Mouse (Mus musculus): Measurements from ENCODE around the gene Zc2hc1b. TPM values are rescaled to one million over a fixed set of nuclear protein-coding genes. Genes with fewer than 3 reads are reported as not detected.

Gene Zc2hc1b
- polyA plus RNA-seq, 1 experiment from 2014 or later: not detected

DNA sequence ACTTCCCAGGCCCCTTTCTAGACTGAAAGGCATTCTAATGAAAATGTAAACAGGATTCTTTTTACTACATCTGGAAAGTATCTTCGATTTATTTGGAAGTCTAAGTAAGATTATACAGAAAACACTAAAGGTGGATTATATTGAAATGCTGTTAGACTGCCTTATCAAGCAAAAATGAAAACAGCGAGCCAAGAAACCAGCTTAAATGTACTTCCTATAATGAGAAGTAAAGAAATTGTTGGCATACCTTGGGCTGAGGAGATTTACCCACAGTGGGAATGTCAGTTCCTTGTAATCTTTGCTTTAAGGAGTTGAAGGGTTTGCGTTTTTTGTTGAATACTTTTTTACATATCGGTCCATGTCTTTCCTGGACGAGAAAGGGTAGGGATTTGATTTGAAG lies 9.4 kb downstream of the Zc2hc1b start:
- no peak for DNase-seq
- WGBS (ENCODE audit: insufficient replicate concordance): 73% methylated on average over 5 of the region's 5 CpGs
- Histone ChIP-seq H3K4me1 (ENCODE audit: insufficient read depth) (no peaks in the 10 kb centered on the region), H3K4me2 (ENCODE audit: low read depth, low read length) (no peak overlapping the region), H3K9me3 (ENCODE audit: low read length) (no peaks in the 10 kb centered on the region), H3K9ac (replicated peaks) (no peak overlapping the region), H3K36me3 (replicated peaks; ENCODE audit: insufficient read depth, low read length) (no peaks in the 10 kb centered on the region), H3K27ac (ENCODE audit: low read depth) (no peak overlapping the region), H3K4me3 (ENCODE audit: low read depth, low read length) (no peak overlapping the region), H3K27me3 (ENCODE audit: insufficient read depth, low read length) (no peaks in the 10 kb centered on the region)
- TF ChIP-seq EP300 (IDR thresholded peaks at IDR 0.05; ENCODE audit: low read depth): no peak
- no peak for TF ChIP-seq CTCF (IDR thresholded peaks at IDR 0.05; ENCODE audit: low read depth)
- ATAC-seq: no peak

DNA sequence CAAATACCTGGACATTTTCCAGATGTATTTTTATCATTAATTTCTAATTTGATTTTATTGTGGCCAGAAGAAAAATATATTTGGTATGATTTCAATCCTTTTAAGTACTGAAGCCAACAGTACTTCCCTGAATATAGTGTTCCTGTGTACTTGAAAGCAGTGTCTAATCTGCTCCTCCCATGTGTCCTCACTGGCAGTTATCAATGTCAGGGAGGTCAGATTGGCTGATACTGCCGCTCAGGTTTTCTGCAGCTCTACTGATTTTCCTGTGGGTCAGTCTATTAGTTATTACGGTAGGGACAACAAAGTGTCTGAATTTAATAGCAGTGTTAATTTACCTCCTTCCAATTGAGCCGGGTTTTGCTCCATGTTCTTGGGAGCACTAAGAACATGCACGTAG lies 15.8 kb downstream of the Zc2hc1b start:
- WGBS (ENCODE audit: insufficient replicate concordance): 45% methylated on average over 4 of the region's 4 CpGs
- H3K4me1 ChIP-seq (ENCODE audit: insufficient read depth): no peaks in the 10 kb centered on the region
- TF ChIP-seq EP300 (IDR thresholded peaks at IDR 0.05; ENCODE audit: low read depth) (no peak), CTCF (IDR thresholded peaks at IDR 0.05; ENCODE audit: low read depth) (no peak)
- H3K9ac ChIP-seq (replicated peaks): no peak overlapping the region
- no peak overlapping the region for H3K4me3 ChIP-seq (ENCODE audit: low read depth, low read length)
- H3K27me3 ChIP-seq (ENCODE audit: insufficient read depth, low read length): no peaks in the 10 kb centered on the region
- H3K9me3 ChIP-seq (ENCODE audit: low read length): no peaks in the 10 kb centered on the region
- no peak for DNase-seq
- no peak for ATAC-seq
- H3K4me2 ChIP-seq (ENCODE audit: low read depth, low read length): no peak overlapping the region
- H3K36me3 ChIP-seq (replicated peaks; ENCODE audit: insufficient read depth, low read length): no peaks in the 10 kb centered on the region
- H3K27ac ChIP-seq (ENCODE audit: low read depth): no peak overlapping the region

DNA sequence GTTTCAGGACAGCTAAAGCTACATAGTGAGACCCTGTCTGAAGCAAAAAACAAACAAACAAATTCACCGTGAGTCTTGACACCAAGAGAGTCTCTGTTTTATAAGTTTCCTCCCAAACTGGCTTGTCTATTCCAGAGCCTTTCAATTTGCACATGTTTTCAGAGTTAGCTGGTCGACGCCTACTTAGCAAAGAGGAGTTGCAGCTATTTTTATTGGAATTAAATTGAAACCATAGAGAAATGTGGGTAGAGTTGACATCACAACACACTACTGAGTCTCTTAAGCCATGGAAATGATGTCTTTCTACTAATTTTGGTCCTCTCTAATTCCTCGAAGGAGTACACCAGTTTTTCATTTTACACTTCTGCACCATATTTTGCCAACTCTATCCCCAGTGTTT lies 16.9 kb downstream of the Zc2hc1b start:
- H3K4me1 ChIP-seq (ENCODE audit: insufficient read depth): no peaks in the 10 kb centered on the region
- no peak overlapping the region for H3K4me3 ChIP-seq (ENCODE audit: low read depth, low read length)
- WGBS (ENCODE audit: insufficient replicate concordance): 71% methylated on average over 4 of the region's 4 CpGs
- H3K9ac ChIP-seq (replicated peaks): no peak overlapping the region
- no peak overlapping the region for H3K4me2 ChIP-seq (ENCODE audit: low read depth, low read length)
- DNase-seq (no peak), ATAC-seq (no peak)
- no peaks in the 10 kb centered on the region for H3K36me3 ChIP-seq (replicated peaks; ENCODE audit: insufficient read depth, low read length)
- no peaks in the 10 kb centered on the region for H3K9me3 ChIP-seq (ENCODE audit: low read length)
- TF ChIP-seq EP300 (IDR thresholded peaks at IDR 0.05; ENCODE audit: low read depth) (no peak), CTCF (IDR thresholded peaks at IDR 0.05; ENCODE audit: low read depth) (no peak)
- H3K27me3 ChIP-seq (ENCODE audit: insufficient read depth, low read length): no peaks in the 10 kb centered on the region
- no peak overlapping the region for H3K27ac ChIP-seq (ENCODE audit: low read depth)

DNA sequence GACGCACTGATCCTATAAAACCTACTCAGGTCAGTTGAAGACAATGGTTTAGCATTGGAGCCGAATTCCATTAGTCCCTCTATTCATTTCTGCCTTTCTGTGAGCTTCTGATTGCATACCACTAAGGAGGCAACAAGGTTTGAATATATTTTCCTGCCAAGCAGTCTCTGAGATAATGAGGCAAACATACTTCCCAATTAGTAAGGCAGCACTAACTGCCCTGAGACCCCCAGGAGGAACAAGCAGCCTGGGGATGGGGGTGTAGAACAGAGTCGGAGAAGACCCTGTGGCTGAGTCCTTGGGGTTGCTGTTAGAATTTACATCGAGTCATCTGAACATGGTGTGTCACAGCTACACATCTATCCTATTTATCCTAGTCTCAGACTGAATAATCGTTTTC lies 22.4 kb downstream of the Zc2hc1b start:
- no peaks in the 10 kb centered on the region for H3K27me3 ChIP-seq (ENCODE audit: insufficient read depth, low read length)
- 75% methylated on average over 5 of the region's 5 CpGs for WGBS (ENCODE audit: insufficient replicate concordance)
- ATAC-seq (no peak), DNase-seq (no peak)
- no peak overlapping the region for H3K4me2 ChIP-seq (ENCODE audit: low read depth, low read length)
- no peaks in the 10 kb centered on the region for H3K4me1 ChIP-seq (ENCODE audit: insufficient read depth)
- no peak overlapping the region for H3K4me3 ChIP-seq (ENCODE audit: low read depth, low read length)
- H3K9ac ChIP-seq (replicated peaks): no peak overlapping the region
- no peaks in the 10 kb centered on the region for H3K36me3 ChIP-seq (replicated peaks; ENCODE audit: insufficient read depth, low read length)
- H3K9me3 ChIP-seq (ENCODE audit: low read length): no peaks in the 10 kb centered on the region
- no peak overlapping the region for H3K27ac ChIP-seq (ENCODE audit: low read depth)
- TF ChIP-seq EP300 (IDR thresholded peaks at IDR 0.05; ENCODE audit: low read depth) (no peak), CTCF (IDR thresholded peaks at IDR 0.05; ENCODE audit: low read depth) (no peak)

GRCm38 (mm10) chr10:13152811-13153364 lies 24.9 kb downstream of the Zc2hc1b start:
- no peaks in the 10 kb centered on the region for H3K36me3 ChIP-seq (replicated peaks; ENCODE audit: insufficient read depth, low read length)
- 79% methylated on average over 4 of the region's 4 CpGs for WGBS (ENCODE audit: insufficient replicate concordance)
- TF ChIP-seq CTCF (IDR thresholded peaks at IDR 0.05; ENCODE audit: low read depth) (no peak), EP300 (IDR thresholded peaks at IDR 0.05; ENCODE audit: low read depth) (no peak)
- DNase-seq (no peak), ATAC-seq (no peak)
- no peak overlapping the region for H3K4me2 ChIP-seq (ENCODE audit: low read depth, low read length)
- H3K4me3 ChIP-seq (ENCODE audit: low read depth, low read length): no peak overlapping the region
- no peaks in the 10 kb centered on the region for H3K9me3 ChIP-seq (ENCODE audit: low read length)
- no peak overlapping the region for H3K27ac ChIP-seq (ENCODE audit: low read depth)
- H3K27me3 ChIP-seq (ENCODE audit: insufficient read depth, low read length): no peaks in the 10 kb centered on the region
- no peaks in the 10 kb centered on the region for H3K4me1 ChIP-seq (ENCODE audit: insufficient read depth)
- no peak overlapping the region for H3K9ac ChIP-seq (replicated peaks)

DNA sequence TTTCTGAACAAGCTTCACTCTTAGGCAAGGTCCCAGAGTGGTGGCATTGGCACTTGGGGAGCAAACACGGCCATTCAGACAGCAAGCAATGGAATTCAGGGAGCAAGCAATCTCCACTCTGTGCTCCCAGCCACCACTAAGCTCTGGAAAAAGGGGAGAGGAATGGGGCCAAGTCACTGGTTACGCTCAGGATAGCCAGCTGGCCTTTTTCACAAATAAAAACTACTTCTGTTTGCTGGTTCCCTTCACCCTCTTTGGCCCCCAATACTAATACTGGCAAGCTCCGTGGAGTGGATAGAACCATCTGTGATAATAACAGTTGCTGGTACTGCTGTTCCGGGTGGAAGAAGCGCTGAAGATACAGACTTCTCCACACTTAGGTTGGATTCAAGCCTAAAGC lies 26.5 kb downstream of the Zc2hc1b start:
- Histone ChIP-seq H3K9ac (replicated peaks) (no peak overlapping the region), H3K4me2 (ENCODE audit: low read depth, low read length) (no peak overlapping the region), H3K9me3 (ENCODE audit: low read length) (no peaks in the 10 kb centered on the region), H3K4me3 (ENCODE audit: low read depth, low read length) (no peak overlapping the region), H3K27ac (ENCODE audit: low read depth) (no peak overlapping the region), H3K36me3 (replicated peaks; ENCODE audit: insufficient read depth, low read length) (no peaks in the 10 kb centered on the region), H3K4me1 (ENCODE audit: insufficient read depth) (no peaks in the 10 kb centered on the region), H3K27me3 (ENCODE audit: insufficient read depth, low read length) (no peaks in the 10 kb centered on the region)
- no peak for ATAC-seq
- WGBS (ENCODE audit: insufficient replicate concordance): 69% methylated on average over 5 of the region's 5 CpGs
- no peak for TF ChIP-seq EP300 (IDR thresholded peaks at IDR 0.05; ENCODE audit: low read depth)
- no peak for TF ChIP-seq CTCF (IDR thresholded peaks at IDR 0.05; ENCODE audit: low read depth)
- no peak for DNase-seq

- H3K4me3 ChIP-seq (ENCODE audit: low read depth, low read length): no peak overlapping the region
- DNase-seq (no peak), ATAC-seq (no peak)
- H3K9ac ChIP-seq (replicated peaks): no peak overlapping the region
- 80% methylated on average over 3 of the region's 3 CpGs for WGBS (ENCODE audit: insufficient replicate concordance)
- no peaks in the 10 kb centered on the region for H3K4me1 ChIP-seq (ENCODE audit: insufficient read depth)
- no peak for TF ChIP-seq CTCF (IDR thresholded peaks at IDR 0.05; ENCODE audit: low read depth)
- TF ChIP-seq EP300 (IDR thresholded peaks at IDR 0.05; ENCODE audit: low read depth): no peak
- H3K27me3 ChIP-seq (ENCODE audit: insufficient read depth, low read length): no peaks in the 10 kb centered on the region
- no peaks in the 10 kb centered on the region for H3K36me3 ChIP-seq (replicated peaks; ENCODE audit: insufficient read depth, low read length)
- no peaks in the 10 kb centered on the region for H3K9me3 ChIP-seq (ENCODE audit: low read length)
- no peak overlapping the region for H3K4me2 ChIP-seq (ENCODE audit: low read depth, low read length)
- no peak overlapping the region for H3K27ac ChIP-seq (ENCODE audit: low read depth)
Observed at GRCm38 (mm10) chr10:13150435-13150834, 27.4 kb downstream of the Zc2hc1b start.

Measured in liver, postnatal 0 days (tissue).